Mouse (Mus musculus): ENCODE measurements at regions not wholly inside any gene's neighbourhood (a gene's known extent, or its start where the extent isn't known, plus 50 kb on each side); places are given as distances from the start of the nearest gene placed in this dataset.

DNA sequence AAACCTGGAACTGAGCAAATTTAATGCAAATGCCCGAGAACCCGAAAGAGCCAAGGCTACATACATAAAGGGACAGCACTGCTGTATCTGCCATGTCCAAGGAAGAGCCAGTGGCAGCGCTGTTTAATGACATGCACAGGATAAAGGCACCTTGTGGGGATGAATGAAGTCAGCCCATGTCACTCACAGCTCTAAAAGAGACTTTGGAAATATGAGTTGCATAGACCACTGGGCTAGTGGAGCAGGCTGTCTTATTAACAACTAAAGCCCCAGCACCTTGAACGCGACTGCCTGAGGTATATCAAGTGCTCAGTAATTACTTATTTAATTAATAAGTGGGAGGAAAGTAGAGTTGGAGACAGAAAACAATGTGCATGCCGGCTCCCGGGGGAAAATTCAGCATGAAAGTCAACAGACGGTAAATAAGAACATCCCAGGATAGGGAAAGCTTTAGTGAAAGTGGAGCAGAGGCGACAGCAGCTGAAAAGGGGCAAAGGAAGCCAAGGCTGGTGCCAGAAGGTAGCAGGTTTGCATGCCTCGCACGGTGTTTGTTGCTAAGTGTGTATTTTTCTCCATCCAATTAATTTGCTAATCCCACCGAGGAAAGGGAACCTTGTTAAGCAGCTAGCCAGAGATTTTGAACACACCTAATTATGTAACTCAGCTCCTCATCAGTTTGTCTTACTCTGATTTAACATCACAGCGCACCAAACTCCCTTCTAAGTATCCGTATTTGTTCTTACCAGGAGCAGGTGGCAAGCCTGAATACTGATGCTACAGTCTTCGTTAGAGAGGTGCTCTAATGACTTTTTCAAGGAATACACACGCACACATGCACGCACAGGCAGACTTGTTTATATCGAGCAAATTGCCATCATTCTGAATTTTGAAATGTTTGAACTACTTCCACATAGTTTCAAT, 167.4 kb downstream of the Triml1 start:
- no peak for DNase-seq

DNA sequence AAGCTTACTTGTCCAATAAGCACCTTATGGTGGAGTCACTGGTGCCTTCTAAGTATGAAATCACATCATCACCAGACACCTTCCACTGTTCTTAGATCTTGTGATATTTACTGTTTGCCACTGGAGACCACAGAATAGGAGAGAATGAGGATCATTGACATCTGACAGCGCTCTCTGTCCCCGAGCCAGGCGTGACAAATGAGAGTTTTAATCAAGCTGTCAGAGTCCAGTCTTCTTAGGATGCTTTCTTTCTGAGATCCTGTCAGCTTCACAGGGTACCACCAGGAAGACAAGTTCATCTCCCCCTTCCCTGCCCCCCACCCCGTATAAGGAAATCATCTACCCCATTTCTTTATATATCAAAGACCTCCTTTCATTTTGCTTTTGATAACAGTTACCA, 168.7 kb downstream of the Triml1 start:
- DNase-seq = no peak

DNA sequence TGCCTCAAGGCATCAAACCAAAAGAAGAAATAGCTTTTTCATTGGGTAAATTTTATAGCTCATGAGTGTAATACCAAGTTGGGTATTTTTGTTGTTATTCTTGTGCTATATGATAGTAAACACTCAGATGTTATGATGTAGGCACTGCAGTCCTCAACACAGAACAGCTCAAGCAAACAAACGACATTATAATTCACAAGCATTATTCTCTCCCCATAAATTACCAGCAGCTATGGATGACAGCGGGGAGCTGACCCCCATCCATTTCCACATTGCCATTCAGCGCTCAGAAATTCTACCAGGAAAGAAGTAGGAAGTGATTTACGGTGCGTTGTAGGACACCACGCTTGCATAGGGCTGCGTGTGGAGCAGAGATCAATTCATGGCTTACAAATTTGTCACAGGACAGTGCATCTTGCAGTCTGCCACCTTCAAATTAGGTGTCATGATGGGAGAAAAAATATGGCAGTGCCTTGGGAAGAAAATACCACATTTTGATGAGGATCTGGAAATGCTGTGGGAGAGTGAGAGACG, 173.4 kb downstream of the Triml1 start:
- DNase-seq = no peak

DNA sequence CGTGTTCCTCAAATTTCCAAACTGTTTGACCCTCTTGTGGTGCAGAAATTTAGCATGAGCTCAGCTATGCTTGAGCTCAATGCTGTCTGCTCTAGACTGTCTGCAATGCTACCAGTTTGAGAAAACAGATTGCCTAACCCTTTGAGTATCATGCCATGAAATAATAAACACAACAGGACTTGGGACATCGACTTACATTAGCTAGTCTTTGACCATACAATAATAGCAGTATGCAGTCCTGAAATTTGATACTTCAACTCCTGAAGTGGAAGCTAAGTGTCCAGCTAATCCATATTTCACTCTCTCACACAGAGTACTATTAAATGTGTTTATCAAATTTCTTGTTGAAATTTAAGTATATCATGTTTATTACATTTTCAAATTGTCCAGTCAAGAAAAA, 176.8 kb downstream of the Triml1 start:
- DNase-seq = no peak

DNA sequence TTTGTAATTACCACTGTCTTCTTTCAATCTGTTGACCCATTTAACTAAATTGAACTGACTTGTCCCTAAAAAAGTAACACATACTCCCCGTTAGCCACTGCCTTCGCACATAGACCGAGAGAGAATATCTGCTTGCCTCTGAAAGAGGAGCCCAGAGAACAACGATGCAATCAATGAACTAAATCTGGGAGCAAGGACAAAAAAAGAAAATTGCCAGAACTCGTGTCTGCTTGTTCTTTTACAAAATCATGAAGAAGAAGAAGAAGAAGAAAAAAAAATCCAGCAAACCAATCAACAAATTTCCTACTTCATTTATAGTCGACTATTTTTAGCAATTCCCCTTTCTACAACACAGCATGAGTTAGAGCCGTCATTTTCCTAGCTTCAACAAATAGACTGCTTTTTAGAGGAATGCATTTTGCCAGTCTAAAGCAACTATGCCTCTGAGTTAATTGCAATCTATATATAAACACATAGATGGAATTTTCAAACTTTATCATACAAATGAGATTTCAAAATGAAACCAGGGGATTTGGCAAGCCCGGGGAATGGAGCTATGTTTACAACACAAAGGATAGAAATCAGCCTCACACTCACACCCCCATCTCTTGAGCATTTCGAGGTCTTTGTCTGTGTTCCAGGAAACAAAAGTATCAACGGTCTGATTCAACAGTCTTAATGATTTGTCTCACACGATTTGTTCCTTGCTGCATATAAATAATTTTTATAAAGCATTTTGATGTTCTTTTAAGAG, 183.1 kb downstream of the Triml1 start:
- DNase-seq = no peak

DNA sequence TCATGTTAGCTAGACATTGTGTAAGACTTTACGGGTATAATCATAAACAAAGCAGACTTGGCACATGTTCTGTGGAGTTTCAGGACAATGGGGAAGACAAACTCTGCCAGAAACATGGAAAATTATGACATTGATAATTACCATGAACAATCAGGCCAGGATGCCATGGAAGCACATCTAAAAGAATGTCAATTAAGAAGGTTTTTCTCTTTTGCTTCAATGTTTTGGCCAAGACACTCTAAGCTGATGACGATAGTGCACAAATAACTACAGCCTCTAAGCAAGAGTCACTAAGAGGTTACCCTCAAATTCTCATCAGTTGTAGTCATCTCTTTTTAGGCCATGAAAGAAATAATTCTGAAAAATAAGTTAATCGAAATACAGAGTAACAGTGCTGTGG, 208.7 kb downstream of the Triml1 start:
- DNase-seq = no peak

DNA sequence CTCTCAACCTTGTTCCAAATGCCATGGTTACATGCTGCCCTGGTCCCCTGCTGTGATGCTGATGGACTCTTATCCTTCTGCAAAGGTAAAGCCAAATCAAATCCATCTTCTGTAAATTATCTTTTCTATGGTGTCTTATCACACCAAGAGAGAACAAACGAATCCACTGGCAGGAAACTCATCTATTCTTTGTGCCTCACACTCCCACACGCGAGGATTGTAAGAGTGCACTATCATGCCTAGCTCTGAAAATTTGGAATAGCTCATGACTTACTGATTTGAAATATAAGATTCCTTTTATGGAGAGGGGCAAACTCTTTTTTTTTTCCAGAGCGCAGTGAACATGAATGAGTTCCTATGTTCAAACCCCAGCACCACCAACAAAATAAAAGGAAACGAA, 249.6 kb downstream of the Triml1 start:
- DNase-seq = no peak

DNA sequence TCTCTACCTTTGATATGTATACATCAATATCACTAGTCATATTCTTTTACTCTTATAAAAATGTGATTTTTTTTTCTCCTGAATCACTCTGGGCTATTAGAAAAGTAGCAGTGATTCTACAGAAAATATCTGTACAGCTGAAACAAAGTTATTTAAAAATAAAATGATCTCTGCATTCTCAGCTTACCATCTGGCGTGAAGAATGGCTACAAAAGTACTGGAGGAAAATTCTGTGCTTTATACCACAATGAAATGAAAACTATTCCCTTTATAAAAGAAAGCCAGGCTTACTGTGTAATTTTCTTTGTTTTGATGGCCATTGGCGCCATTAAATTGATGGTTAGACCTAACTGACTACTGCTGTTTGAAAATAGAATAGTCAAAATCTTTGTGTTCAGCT, 254.8 kb downstream of the Triml1 start:
- DNase-seq = peak; percentile 4

DNA sequence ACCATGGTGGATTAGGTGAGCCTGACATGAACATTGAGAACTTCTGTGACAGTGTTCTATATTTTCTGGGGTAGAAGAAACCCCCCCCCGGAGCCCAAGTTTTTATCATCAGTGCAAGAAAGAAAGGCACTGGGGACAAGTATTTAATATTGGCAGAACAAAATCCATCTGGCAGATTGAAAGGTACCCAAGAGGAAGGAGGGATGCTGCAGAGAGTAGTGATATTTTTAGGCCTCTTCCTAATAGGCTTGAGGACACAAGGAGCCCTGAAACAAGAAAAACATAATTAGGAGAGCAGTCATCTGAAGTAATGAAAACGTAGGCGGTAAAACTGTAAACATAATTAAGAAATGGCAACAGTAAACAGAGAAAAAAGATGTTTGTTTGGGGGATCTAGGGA, 271.0 kb downstream of the Triml1 start:
- DNase-seq = no peak

All from layer of hippocampus, adult 9-11 months (tissue).